ENCODE assay signal across 8 mouse cellular contexts in the genomic region with DNA sequence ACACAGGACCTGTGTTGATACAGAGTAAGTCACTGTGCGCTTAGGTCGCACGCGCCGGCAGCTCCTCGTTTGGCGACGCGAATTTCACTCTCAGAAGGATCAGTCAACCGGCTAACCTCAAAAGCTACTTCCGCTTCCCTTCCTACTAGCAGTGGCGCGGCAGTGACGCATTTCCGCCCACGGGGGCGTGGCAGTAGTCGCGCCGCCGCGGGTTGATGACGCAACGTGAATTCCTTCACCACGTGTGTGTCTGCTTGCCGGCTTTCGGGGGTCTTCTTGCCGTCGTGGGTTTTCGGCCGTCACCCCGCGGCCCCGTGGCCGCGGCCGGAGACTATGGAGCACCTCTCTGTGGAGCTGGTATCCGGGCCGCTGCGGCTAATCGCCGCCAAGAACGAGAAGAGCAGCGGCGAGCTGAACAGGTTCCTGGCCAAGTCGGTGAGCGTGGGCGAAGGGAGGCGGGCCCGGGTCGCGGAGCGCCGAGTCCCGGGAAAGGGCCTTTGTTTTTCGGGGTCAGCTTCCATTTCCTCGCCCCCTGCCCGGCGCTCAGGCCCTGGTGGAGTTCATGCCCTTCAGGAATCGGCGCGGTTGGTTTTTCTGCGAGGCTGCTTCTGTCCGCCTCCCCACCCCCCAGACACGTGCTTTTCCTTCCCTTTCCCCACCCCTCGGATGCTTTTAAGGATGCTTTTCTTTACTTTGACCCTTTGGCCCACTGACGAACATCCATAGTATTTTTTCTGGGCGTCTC. TPM values are rescaled to one million over a fixed set of nuclear protein-coding genes. Genes with fewer than 3 reads are reported as not detected.
DNase-seq lines count a peak whose midpoint lies in the region; ATAC-seq lines count a peak whose summit lies in the region.

Gene Mdn1, plus strand, starts transcription at position 202 of the 745 bp plus-strand sequence.

- H3K9me3 ChIP-seq in heart, embryonic 13.5 days: no peaks in the 10 kb centered on the region
- H3K9me3 ChIP-seq in liver, embryonic 12.5 days (replicated peaks): no peaks in the 10 kb centered on the region
- H3K9me3 ChIP-seq in stomach, embryonic 15.5 days: no peaks in the 10 kb centered on the region

- ATAC-seq in heart, embryonic 13.5 days (ENCODE audit: extremely low read depth, insufficient number of reproducible peaks, low FRiP score, low TSS enrichment): peak; percentile 88
- peak; percentile 81 for ATAC-seq in liver, embryonic 12.5 days
- peak; percentile 80; the same call in 1 of the 2 replicates for ATAC-seq in stomach, embryonic 15.5 days (ENCODE audit: insufficient read depth, low FRiP score, low read depth)

- peak within 1 kb of the TSS; percentile 96 for H3K27ac ChIP-seq in brown adipose tissue, adult 24 weeks (replicated peaks; ENCODE audit: low read depth, low read length)
- H3K27ac ChIP-seq in heart, embryonic 13.5 days (replicated peaks): peak within 1 kb of the TSS; percentile 51
- peak within 1 kb of the TSS; percentile 66 for H3K27ac ChIP-seq in liver, embryonic 12.5 days
- H3K27ac ChIP-seq in stomach, embryonic 15.5 days: peak within 1 kb of the TSS; percentile 64

- H3K9ac ChIP-seq in heart, embryonic 13.5 days: peak within 1 kb of the TSS; percentile 87
- H3K9ac ChIP-seq in liver, embryonic 12.5 days: peak within 1 kb of the TSS; percentile 78
- peak within 1 kb of the TSS; percentile 47 for H3K9ac ChIP-seq in stomach, embryonic 15.5 days

- peak within 1 kb of the TSS; percentile 82 for H3K4me3 ChIP-seq in brown adipose tissue, adult 24 weeks (ENCODE audit: insufficient read depth, low read depth, low read length)
- peak within 1 kb of the TSS; percentile 85 for H3K4me3 ChIP-seq in heart, embryonic 13.5 days
- peak within 1 kb of the TSS; percentile 98 for H3K4me3 ChIP-seq in liver, embryonic 12.5 days
- H3K4me3 ChIP-seq in stomach, embryonic 15.5 days (replicated peaks): peak within 1 kb of the TSS; percentile 96

- H3K36me3 ChIP-seq in heart, embryonic 13.5 days: peaks cover 20% of the 10 kb centered on the region
- H3K36me3 ChIP-seq in liver, embryonic 12.5 days: peaks cover 15% of the 10 kb centered on the region
- H3K36me3 ChIP-seq in stomach, embryonic 15.5 days: 0 out of 2 replicates have a peak, but pooled peaks cover 4% of the 10 kb centered on the region

- peak; percentile 97 for DNase-seq in CD4-positive, CD25-positive, alpha-beta regulatory T cell, adult 2 months (ENCODE audit: low read depth, low spot score)
- DNase-seq in fat pad, adult 2 months (ENCODE audit: extremely low read depth, low read depth, low spot score): peak; percentile 19
- DNase-seq in kidney, postnatal 10 days: peak; percentile 98
- peak; percentile 90 to 96 for DNase-seq in natural killer cell, adult 2 months (ENCODE audit: low spot score in 2 of 2)

- H3K4me1 ChIP-seq in brown adipose tissue, adult 24 weeks (ENCODE audit: control insufficient read depth, insufficient read depth, insufficient read length, low read length): no peaks in the 10 kb centered on the region
- H3K4me1 ChIP-seq in heart, embryonic 13.5 days: peaks cover 13% of the 10 kb centered on the region
- H3K4me1 ChIP-seq in liver, embryonic 12.5 days: peaks cover 20% of the 10 kb centered on the region
- H3K4me1 ChIP-seq in stomach, embryonic 15.5 days: no peaks in the 10 kb centered on the region; the same call in 1 of the 2 replicates

- no peaks in the 10 kb centered on the region for H3K27me3 ChIP-seq in heart, embryonic 13.5 days (replicated peaks)
- no peaks in the 10 kb centered on the region for H3K27me3 ChIP-seq in liver, embryonic 12.5 days (replicated peaks)
- H3K27me3 ChIP-seq in stomach, embryonic 15.5 days (replicated peaks): no peaks in the 10 kb centered on the region

- under 1% methylated on average over 68 of the region's 68 CpGs for WGBS in heart, embryonic 13.5 days
- WGBS in liver, embryonic 12.5 days (ENCODE audit: insufficient replicate concordance): under 1% methylated on average over 68 of the region's 68 CpGs
- WGBS in stomach, embryonic 15.5 days: under 1% methylated on average over 68 of the region's 68 CpGs

- peak within 1 kb of the TSS; percentile 80 for H3K4me2 ChIP-seq in heart, embryonic 13.5 days
- H3K4me2 ChIP-seq in liver, embryonic 12.5 days: peak within 1 kb of the TSS; percentile 83
- peak within 1 kb of the TSS; percentile 53 for H3K4me2 ChIP-seq in stomach, embryonic 15.5 days

RNA-seq across cellular contexts. Expression of gene Mdn1, which starts in this region (rescaled TPM):
- 8.7 and 9.1 TPM in 2 replicates for polyA plus RNA-seq in brown adipose tissue, adult 24 weeks (2012; ENCODE audit: insufficient read depth, insufficient read length, missing spikeins)
- polyA plus RNA-seq in heart, embryonic 13.5 days (2015; fragmentation: Nextera tagmentation; extraction: Ambion mirVana): 8.1 and 9.8 TPM in 2 replicates
- 10.9 and 11.4 TPM in 2 replicates for polyA plus RNA-seq in liver, embryonic 12.5 days (2016; fragmentation: Nextera tagmentation; extraction: Ambion mirVana)
- 12.3 and 15.3 TPM in 2 replicates for polyA plus RNA-seq in stomach, embryonic 15.5 days (2015; fragmentation: Nextera tagmentation; extraction: Ambion mirVana)

Comparison
In these comparisons a context has a peak if more than half of its experiments do, and no peak if none do; other contexts are left out.
1. Peak in every context shown above with its lines: DNase-seq, ATAC-seq, H3K4me3 ChIP-seq and H3K27ac ChIP-seq.
2. DNase-seq: peak in every context shown above with its lines; median percentile 98 in kidney, postnatal 10 days; 97 in CD4-positive, CD25-positive, alpha-beta regulatory T cell, adult 2 months; 93 in natural killer cell, adult 2 months; 19 in fat pad, adult 2 months.